Mouse (Mus musculus) forebrain, embryonic 14.5 days (tissue): ENCODE measurements around the gene Dmrta1. TPM values are rescaled to one million over a fixed set of nuclear protein-coding genes. Genes with fewer than 3 reads are reported as not detected.
"Not testable (repeated sequence)": the region's sequence is repeated elsewhere in the genome, so short reads cannot be mapped to it uniquely, and the experiment has no call there.

Source experiments
- ATAC-seq: fragments of 200-750 bp; cut with Nextera tagmentation; 2 replicates; pipeline ENCODE4 v1.8.0; 2017; ENCODE audit warnings: mild to moderate bottlenecking, moderate library complexity
- DNase-seq: peaks from one replicate; pipeline ENCODE4 v3.0.0-alpha.2; 2015; ENCODE audit warnings: low spot score
- H3K27ac ChIP-seq: fragments of 300-500 bp; sonication (generic); 2 replicates; pipeline ENCODE4 v1.5.1; 2014; ENCODE audit warnings: low read depth, mild to moderate bottlenecking, control low read depth, low read length, moderate library complexity
- H3K27me3 ChIP-seq: fragments of 300-500 bp; sonication (generic); replicated peaks from 2 replicates; pipeline ENCODE4 v1.6.1; 2014; ENCODE audit warnings: low read length, control low read depth, mixed read lengths; ENCODE audit not compliant: control insufficient read depth, insufficient read depth
- H3K36me3 ChIP-seq: fragments of 300-500 bp; sonication (generic); 2 replicates; pipeline ENCODE4 v1.6.1; 2014; ENCODE audit warnings: low read length, control low read depth; ENCODE audit not compliant: control insufficient read depth, insufficient read depth
- H3K4me1 ChIP-seq: fragments of 300-500 bp; sonication (generic); 2 replicates; pipeline ENCODE4 v1.6.1; 2014; ENCODE audit warnings: antibody characterized with exemption, low read length, control low read depth; ENCODE audit not compliant: control insufficient read depth, insufficient read depth
- H3K4me2 ChIP-seq: fragments of 300-500 bp; sonication (generic); 2 replicates; pipeline ENCODE4 v1.6.1; 2014; ENCODE audit warnings: mild to moderate bottlenecking, control low read depth, low read length
- H3K4me3 ChIP-seq: fragments of 300-500 bp; sonication (generic); 2 replicates; pipeline ENCODE4 v1.5.1; 2014; ENCODE audit warnings: low read depth, low read length, control low read depth
- H3K9ac ChIP-seq: fragments of 300-500 bp; sonication (generic); 2 replicates; pipeline ENCODE4 v1.6.1; 2014; ENCODE audit warnings: mild to moderate bottlenecking, low read length, control low read depth, moderate library complexity
- H3K9me3 ChIP-seq: fragments of 300-500 bp; sonication (generic); replicated peaks from 2 replicates; pipeline ENCODE4 v1.6.1; 2016; ENCODE audit warnings: low read length, control low read depth, mixed read lengths; ENCODE audit not compliant: control insufficient read depth
- WGBS: fragments of 180-500 bp; shearing (Covaris S2); extraction: QIAGEN DNeasy Blood & Tissue Kit; methylation state at CpG from one replicate; pipeline ENCODE4 v1.1.7; 2014; 5-methylcytosine and 5-hydroxymethylcytosine counted together
- polyA plus RNA-seq: library from polyadenylated mRNA; unstranded; fragments of >200 nt; fragmentation: Nextera tagmentation; extraction: Ambion mirVana; gene quantifications from 2 replicates; pipeline ENCODE4 v1.2.1, GENCODE M21; 2014

Gene Dmrta1
- polyA plus RNA-seq, 1 experiment from 2014 or later: 0.79 TPM

DNA sequence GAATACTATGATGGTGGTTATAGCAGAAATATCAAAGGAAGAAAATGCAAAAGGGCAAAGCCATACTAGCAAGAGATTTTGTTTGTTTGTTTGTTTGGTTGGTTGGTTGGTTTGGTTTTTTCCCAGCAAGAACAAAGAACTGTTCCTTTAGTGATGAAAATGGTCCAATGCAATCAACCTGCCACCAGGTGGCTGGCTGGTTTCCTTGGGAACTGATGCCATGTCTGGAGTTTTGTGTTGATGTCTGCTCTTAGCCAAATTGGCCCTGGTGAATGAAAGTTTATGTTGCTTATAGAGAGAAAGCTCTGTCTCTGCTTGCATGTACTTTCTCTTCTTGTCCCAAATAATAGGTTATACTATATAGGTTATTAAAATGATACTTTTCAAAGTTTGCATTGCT lies 18.7 kb downstream of the Dmrta1 start:
- Histone ChIP-seq H3K4me2 (no peak overlapping the region), H3K27me3 (no peaks in the 10 kb centered on the region), H3K27ac (no peak overlapping the region), H3K4me3 (no peak overlapping the region), H3K4me1 (no peaks in the 10 kb centered on the region), H3K9me3 (no peaks in the 10 kb centered on the region), H3K36me3 (no peaks in the 10 kb centered on the region), H3K9ac (no peak overlapping the region)
- ATAC-seq: no peak
- no peak for DNase-seq

DNA sequence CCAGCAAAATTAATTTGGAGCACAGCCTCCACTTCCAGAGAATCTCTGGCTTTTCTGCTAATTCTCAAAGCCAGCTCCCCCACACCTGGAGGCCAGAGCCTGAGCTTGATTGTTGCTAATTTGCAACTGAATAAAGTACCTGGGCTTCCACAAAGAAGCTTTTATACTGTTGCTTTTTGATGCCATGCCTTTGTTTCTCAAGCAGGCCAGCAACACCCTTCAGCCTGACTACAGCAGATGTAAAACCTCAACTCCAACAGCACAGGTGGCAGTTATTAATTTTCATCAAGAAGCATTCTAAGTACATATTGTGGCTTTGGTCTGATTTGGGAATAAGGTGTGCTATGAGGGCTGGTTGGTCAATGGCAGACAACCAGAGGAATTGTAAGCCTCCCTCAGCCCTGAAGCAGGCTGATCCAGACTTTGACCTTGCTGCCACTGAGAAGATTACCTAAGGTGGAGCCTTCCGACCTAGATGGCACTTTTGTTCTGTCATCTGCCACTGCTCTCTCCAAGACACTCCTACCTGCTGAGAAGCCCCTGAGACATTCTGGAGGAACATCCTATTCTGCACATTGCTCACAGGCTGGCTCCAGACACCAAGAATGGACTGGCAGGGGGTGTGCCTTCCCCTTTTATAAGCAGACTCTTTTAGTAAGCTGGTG lies 44.4 kb downstream of the Dmrta1 start:
- not testable (repeated sequence) for H3K9me3 ChIP-seq, H3K4me3 ChIP-seq, H3K27me3 ChIP-seq, H3K9ac ChIP-seq, ATAC-seq, H3K4me1 ChIP-seq, H3K4me2 ChIP-seq, H3K27ac ChIP-seq, H3K36me3 ChIP-seq, DNase-seq
- WGBS: 79% methylated on average over 1 of the region's 1 CpGs
